Mouse (Mus musculus) lung, postnatal 0 days (tissue): Measurements from ENCODE around the gene Avpi1. TPM values are rescaled to one million over a fixed set of nuclear protein-coding genes. Genes with fewer than 3 reads are reported as not detected.

ENCODE experiments used
- ATAC-seq: fragments of 200-750 bp; cut with Nextera tagmentation; 2 replicates; pipeline ENCODE4 v1.8.0; 2017; ENCODE audit warnings: moderate library complexity
- DNase-seq: peaks from one replicate; pipeline ENCODE4 v3.0.0-alpha.2; 2016; ENCODE audit warnings: low spot score
- H3K27ac ChIP-seq: fragments of 300-500 bp; sonication (generic); 2 replicates; pipeline ENCODE4 v1.5.1; 2014; ENCODE audit warnings: antibody characterized with exemption, mild to moderate bottlenecking, low read length, mixed read lengths
- H3K27me3 ChIP-seq: fragments of 300-500 bp; sonication (generic); replicated peaks from 2 replicates; pipeline ENCODE4 v1.6.1; 2014; ENCODE audit warnings: low read length, mixed read lengths; ENCODE audit not compliant: insufficient read depth
- H3K36me3 ChIP-seq: fragments of 300-500 bp; sonication (generic); 2 replicates; pipeline ENCODE4 v1.6.1; 2014; ENCODE audit warnings: low read length, mixed read lengths; ENCODE audit not compliant: insufficient read depth
- H3K4me1 ChIP-seq: fragments of 300-500 bp; sonication (generic); 2 replicates; pipeline ENCODE4 v1.6.1; 2014; ENCODE audit warnings: antibody characterized with exemption, low read depth, low read length, mixed read lengths; ENCODE audit not compliant: insufficient read depth
- H3K4me2 ChIP-seq: fragments of 300-500 bp; sonication (generic); replicated peaks from 2 replicates; pipeline ENCODE4 v1.6.1; 2014; ENCODE audit warnings: low read depth, mild to moderate bottlenecking, low read length, moderate library complexity, mixed read lengths
- H3K4me3 ChIP-seq: fragments of 300-500 bp; sonication (generic); 2 replicates; pipeline ENCODE4 v1.5.1; 2014; ENCODE audit warnings: low read depth, low read length
- H3K9ac ChIP-seq: fragments of 300-500 bp; sonication (generic); replicated peaks from 2 replicates; pipeline ENCODE4 v1.6.1; 2014; ENCODE audit warnings: low read depth, mild to moderate bottlenecking
- H3K9me3 ChIP-seq: fragments of 300-500 bp; sonication (generic); 2 replicates; pipeline ENCODE4 v1.6.1; 2016; ENCODE audit warnings: low read length, mixed read lengths
- CTCF ChIP-seq: IDR thresholded peaks from 2 replicates; pipeline ENCODE4 v1.5.1; 2016; ENCODE audit warnings: antibody characterized with exemption, mild to moderate bottlenecking
- EP300 ChIP-seq: IDR thresholded peaks from 2 replicates; pipeline ENCODE4 v1.6.1; 2016; ENCODE audit warnings: antibody characterized with exemption, mild to moderate bottlenecking, control low read depth
- WGBS: fragments of 180-500 bp; shearing (Covaris S2); extraction: QIAGEN DNeasy Blood & Tissue Kit; methylation state at CpG from one replicate; pipeline ENCODE4 v1.1.7; 2014; 5-methylcytosine and 5-hydroxymethylcytosine counted together
- polyA plus RNA-seq: library from polyadenylated mRNA; unstranded; fragments of >200 nt; fragmentation: Nextera tagmentation; extraction: Ambion mirVana; gene quantifications from 2 replicates; pipeline ENCODE4 v1.2.1, GENCODE M21; 2015

Avpi1 gene
- polyA plus RNA-seq = 114 and 135 TPM in 2 replicates

- no peaks in the 10 kb centered on the region for H3K27me3 ChIP-seq
- H3K4me2 ChIP-seq = peak within 1 kb of the TSS; percentile 87
- peak within 1 kb of the TSS; percentile 58 for H3K4me3 ChIP-seq
- peak; percentile 95 for TF ChIP-seq EP300
- TF ChIP-seq CTCF = no peak
- H3K27ac ChIP-seq = peak within 1 kb of the TSS; percentile 95
- no peaks in the 10 kb centered on the region for H3K9me3 ChIP-seq
- under 1% methylated on average over 46 of the region's 54 CpGs for WGBS
- no peaks in the 10 kb centered on the region for H3K36me3 ChIP-seq
- H3K9ac ChIP-seq = peak within 1 kb of the TSS; percentile 89
- DNase-seq = peak; percentile 100
- peaks cover 10% of the 10 kb centered on the region; the same call in 1 of the 2 replicates for H3K4me1 ChIP-seq
- peak; percentile 96 for ATAC-seq
Measured at GRCm38 (mm10) chr19:42128787-42129508, at the start of gene Avpi1. TSS of gene Avpi1 (minus strand) at chr19:42129059.

- 72% methylated on average over 2 of the region's 2 CpGs for WGBS
- Histone ChIP-seq H3K4me1 (no peaks in the 10 kb centered on the region), H3K27me3 (no peaks in the 10 kb centered on the region), H3K9me3 (no peaks in the 10 kb centered on the region), H3K4me2 (no peak overlapping the region), H3K9ac (no peak overlapping the region), H3K4me3 (no peak overlapping the region), H3K36me3 (peaks cover 19% of the 10 kb centered on the region; the same call in 1 of the 2 replicates), H3K27ac (no peak overlapping the region)
- DNase-seq (no peak), ATAC-seq (no peak)
- TF ChIP-seq CTCF (no peak), EP300 (no peak)
Measured at GRCm38 (mm10) chr19:42177461-42177860, 48.6 kb upstream of the Avpi1 start.

DNA sequence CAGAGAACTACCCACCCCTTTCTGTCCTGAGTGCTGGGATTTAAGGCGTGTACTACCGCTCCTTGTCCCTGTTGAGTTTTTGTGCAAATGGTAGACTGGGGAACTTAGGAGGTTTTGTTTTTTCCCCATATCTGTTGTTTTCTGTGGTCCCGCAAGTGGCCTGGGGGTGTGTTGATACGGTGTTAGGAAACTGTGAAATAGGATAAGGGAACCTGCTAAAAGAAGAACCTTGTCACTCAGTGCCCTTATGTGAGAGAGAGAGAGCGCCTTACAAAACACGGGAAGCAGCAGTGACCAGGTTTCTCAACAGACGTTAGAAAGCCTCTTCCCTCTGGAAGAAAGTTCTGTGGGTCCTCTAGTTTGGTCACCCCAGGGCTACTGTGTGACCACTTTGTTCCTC, 48.0 kb upstream of the Avpi1 start:
- Histone ChIP-seq H3K4me2 (no peak overlapping the region), H3K27ac (no peak overlapping the region), H3K9me3 (no peaks in the 10 kb centered on the region), H3K4me3 (no peak overlapping the region), H3K27me3 (no peaks in the 10 kb centered on the region), H3K9ac (no peak overlapping the region), H3K4me1 (no peaks in the 10 kb centered on the region), H3K36me3 (peaks cover 19% of the 10 kb centered on the region; the same call in 1 of the 2 replicates)
- TF ChIP-seq EP300 = no peak
- TF ChIP-seq CTCF = no peak
- ATAC-seq = no peak
- DNase-seq = peak; percentile 20
- 72% methylated on average over 7 of the region's 7 CpGs for WGBS

GRCm38 (mm10) chr19:42170025-42170969, 41.4 kb upstream of the Avpi1 start:
- H3K27ac ChIP-seq = peak overlapping the region; percentile 63
- peak overlapping the region; percentile 76 for H3K9ac ChIP-seq
- no peaks in the 10 kb centered on the region for H3K36me3 ChIP-seq
- WGBS = 2% methylated on average over 45 of the region's 56 CpGs
- H3K4me1 ChIP-seq = peaks cover 10% of the 10 kb centered on the region; the same call in 1 of the 2 replicates
- peak; percentile 39 for TF ChIP-seq CTCF
- no peak for TF ChIP-seq EP300
- ATAC-seq = peak; percentile 96
- no peaks in the 10 kb centered on the region for H3K9me3 ChIP-seq
- H3K4me3 ChIP-seq = peak overlapping the region; percentile 83
- peak overlapping the region; percentile 96 for H3K4me2 ChIP-seq
- DNase-seq = peak; percentile 98
- H3K27me3 ChIP-seq = no peaks in the 10 kb centered on the region

DNA sequence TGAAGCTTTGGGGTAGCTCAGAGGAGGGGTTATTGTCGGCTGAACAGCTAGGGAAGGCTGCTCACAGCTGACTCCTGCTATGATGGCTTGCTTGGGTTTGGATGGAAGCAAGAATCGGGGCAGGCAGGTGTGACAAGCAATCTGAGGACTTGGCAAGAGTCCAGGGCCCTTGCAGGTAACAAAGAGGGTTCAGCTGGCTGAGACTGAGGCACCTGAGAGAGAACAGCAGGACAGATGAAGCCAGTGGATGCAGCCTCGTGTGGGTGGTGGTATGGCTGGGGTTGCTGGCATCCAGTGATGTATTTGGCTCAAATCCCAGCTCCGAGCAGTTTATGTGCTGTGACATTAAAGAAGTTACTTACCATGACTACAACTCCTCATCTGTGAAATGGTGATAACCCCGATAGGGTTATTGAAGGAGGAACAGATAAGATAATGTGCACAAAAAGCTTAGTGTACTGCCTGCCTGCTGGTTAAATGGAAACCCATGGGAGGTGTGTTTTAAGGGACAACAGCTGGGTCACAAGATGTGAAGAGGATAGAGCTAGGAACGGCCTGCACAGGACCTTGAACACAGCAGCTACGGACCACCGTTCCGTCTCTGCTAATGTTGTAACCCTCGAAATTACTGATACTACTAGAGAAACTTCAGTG, 40.6 kb upstream of the Avpi1 start:
- 40% methylated on average over 10 of the region's 10 CpGs for WGBS
- H3K27ac ChIP-seq = no peak overlapping the region

More for the DNA sequence above, 40.6 kb upstream of the Avpi1 start:
- Histone ChIP-seq H3K4me3 (no peak overlapping the region), H3K4me1 (peaks cover 10% of the 10 kb centered on the region; the same call in 1 of the 2 replicates), H3K9ac (no peak overlapping the region), H3K9me3 (no peaks in the 10 kb centered on the region), H3K36me3 (no peaks in the 10 kb centered on the region), H3K27me3 (no peaks in the 10 kb centered on the region), H3K4me2 (peak overlapping the region; percentile 96; the same call in 1 of the 2 replicates)
- ATAC-seq (no peak), DNase-seq (no peak)
- TF ChIP-seq EP300 (no peak), CTCF (no peak)
